Mouse (Mus musculus) kidney, adult 2 months (tissue): ENCODE results near the gene Macrod2.

Experiments used
- CTCF ChIP-seq: fragments of 200-500 bp; conservative IDR thresholded peaks from 2 replicates; pipeline ENCODE4 v1.5.1; 2011; ENCODE audit warnings: low read depth, mild to moderate bottlenecking, control low read depth, low read length, moderate library complexity, mixed read lengths; ENCODE audit not compliant: insufficient read depth, insufficient read length
- POLR2A ChIP-seq: fragments of 200-500 bp; IDR thresholded peaks from one replicate; pipeline ENCODE4 v1.6.1; 2011; ENCODE audit warnings: low read depth, low read length, control low read depth

DNA sequence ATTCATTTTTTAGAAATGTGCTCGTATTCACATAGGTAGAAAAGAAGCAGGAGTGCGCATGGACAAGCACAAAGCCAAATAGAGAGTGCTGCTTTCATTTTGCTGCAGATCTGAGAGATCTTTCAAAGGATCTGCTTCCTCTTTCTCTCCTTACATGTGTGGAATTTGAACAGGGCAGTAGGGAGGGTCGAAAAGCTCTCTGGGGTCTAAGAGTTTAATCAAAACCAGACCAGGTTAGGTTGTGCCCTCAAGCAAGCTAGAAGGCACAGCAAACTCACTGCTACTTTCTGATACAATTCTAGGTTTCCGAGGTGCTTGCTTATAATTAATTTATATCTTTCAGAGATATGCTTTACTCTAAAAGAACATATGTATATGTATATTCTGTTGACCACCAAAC lies 1196.2 kb downstream of the Macrod2 start:
- TF ChIP-seq CTCF: no peak
- no peak for TF ChIP-seq POLR2A
